Mouse (Mus musculus): ENCODE measurements around the gene Trir. TPM values are rescaled to one million over a fixed set of nuclear protein-coding genes. Genes with fewer than 3 reads are reported as not detected.

Trir gene
- total RNA-seq, 2 experiments from 2014 or later, result 124 to 132 TPM

- intact Hi-C loops (cut with DNase I), result loop anchor here (1.0 kb wide), 1 partner anchor 15 kb away; no protein-coding TSS in a partner anchor
- peak; percentile 94 to 97 for DNase-seq (ENCODE audit: low spot score in 2 of 2)
These were observed 36.3 kb upstream of the Trir start, which contains the start of gene Hook2 for GRCm38 (mm10) chr8:84990349-84990748. Hook2 (plus strand) TSS chr8:84990603.

- DNase-seq (ENCODE audit: low spot score in 2 of 2), result peak in 1 of 2 experiments; percentile 38
- intact Hi-C loops (cut with DNase I), result loop anchor here (1.0 kb wide), 1 partner anchor 16 kb away; no protein-coding TSS in a partner anchor
These were observed 35.8 kb upstream of the Trir start for GRCm38 (mm10) chr8:84990836-84991235.

DNA sequence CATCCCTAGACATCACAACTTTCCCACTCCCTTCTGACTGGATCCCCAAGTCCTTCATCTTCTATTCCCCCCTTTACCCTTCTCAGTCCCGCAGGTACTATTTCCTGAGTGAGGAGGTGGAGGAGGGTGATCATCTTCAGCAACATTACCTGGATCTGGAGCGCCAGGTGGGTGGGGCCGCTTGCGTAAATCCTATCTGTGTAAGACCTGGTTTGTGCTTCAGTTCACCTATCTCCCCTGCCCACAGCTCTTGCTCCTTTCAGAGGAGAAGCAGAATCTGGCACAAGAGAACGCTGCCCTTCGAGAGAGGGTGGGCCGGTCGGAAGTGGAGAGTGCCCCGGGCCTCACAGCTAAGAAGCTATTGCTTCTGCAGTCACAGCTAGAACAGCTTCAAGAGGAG is 32.2 kb upstream of the Trir start:
- intact Hi-C loops (cut with DNase I), result no loop called here
- no peak for DNase-seq (ENCODE audit: low spot score in 2 of 2)

- intact Hi-C loops (cut with DNase I), result no loop called here
- no peak for DNase-seq (ENCODE audit: low spot score in 2 of 2)
These were observed 30.9 kb upstream of the Trir start for GRCm38 (mm10) chr8:84995680-84996079.

- intact Hi-C loops (cut with DNase I), result no loop called here
- DNase-seq (ENCODE audit: low spot score in 2 of 2), result no peak
These were observed 29.6 kb upstream of the Trir start for GRCm38 (mm10) chr8:84996978-84997377.

DNA sequence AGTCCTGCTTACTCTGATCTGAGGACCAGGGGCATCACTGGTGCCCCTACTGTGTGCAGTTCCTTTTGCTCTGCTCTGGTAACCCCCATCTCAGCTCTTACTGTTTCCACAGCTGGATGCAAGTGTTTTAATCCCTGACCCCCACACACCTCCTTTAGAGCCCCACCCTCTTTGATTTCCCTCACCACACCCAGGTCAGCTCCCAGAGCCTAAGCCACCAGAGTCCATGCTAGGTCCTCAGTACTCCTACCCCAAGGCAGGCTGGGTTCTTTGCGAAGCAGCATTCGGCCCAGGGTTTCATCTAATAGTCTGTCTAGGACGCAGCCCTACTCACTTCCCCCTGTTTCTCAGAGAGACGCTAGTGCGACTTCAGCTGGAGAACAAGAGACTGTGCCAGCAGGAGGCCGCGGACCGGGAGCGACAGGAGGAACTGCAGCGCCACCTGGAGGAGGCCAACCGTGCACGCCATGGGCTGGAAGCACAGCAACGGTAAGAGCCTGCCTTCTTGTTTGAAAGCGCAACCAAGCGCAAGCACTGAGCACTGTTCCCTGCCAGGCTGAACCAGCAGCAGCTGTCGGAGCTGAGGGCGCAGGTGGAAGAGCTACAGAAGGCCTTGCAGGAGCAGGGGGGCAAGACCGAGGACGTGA is 28.9 kb upstream of the Trir start:
- DNase-seq (ENCODE audit: low spot score in 2 of 2), result peak; percentile 87 to 89
- intact Hi-C loops (cut with DNase I), result no loop called here

DNA sequence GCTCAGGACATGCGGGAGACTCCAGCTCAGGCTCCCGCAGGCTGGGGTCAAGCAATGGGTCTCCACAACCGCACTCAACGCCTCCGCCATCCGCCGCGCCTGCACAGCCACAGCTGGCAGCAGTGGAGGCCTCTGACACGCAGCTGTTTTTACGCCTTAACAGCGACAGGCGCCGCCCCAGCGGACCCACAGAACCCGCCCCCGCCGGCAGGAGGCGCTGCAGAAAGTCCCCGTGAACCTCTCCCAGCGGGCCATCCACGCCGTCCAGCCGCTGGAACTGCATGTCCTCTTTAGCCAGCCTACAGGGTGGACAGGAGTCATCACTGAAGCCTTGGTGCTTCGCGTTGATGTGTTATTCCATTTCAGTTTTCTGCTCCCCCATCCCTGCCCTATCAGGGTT is 18.9 kb upstream of the Trir start:
- no peak for DNase-seq (ENCODE audit: low spot score in 2 of 2)
- intact Hi-C loops (cut with DNase I), result loop anchor here (5.0 kb wide), 1 partner anchor 35 kb away; no protein-coding TSS in a partner anchor

DNA sequence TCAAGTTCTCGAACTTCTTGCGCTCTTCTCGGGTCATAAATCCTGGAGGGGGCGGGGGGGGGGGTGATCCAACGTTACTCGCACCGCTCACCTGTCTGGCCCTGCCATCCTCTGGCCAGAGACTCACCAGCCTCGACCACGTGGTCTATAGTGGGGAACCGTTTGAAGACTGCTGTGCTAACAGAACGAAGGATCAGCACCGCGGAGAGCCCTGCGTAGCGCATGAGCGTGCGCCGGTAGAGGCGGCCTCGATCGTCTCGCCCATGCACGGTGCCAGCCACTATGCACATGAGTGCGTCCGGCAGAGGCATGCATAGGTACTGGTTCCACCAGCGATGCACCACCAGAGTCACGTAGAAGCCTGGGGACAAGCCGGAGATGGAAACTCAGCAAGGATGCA is 15.4 kb upstream of the Trir start:
- DNase-seq (ENCODE audit: low spot score in 2 of 2), result no peak
- intact Hi-C loops (cut with DNase I), result no loop called here

GRCm38 (mm10) chr8:85013230-85013840 is 13.3 kb upstream of the Trir start:
- intact Hi-C loops (cut with DNase I), result no loop called here
- DNase-seq (ENCODE audit: low spot score in 2 of 2), result peak; percentile 62 to 72

- DNase-seq (ENCODE audit: low spot score in 2 of 2), result no peak
- intact Hi-C loops (cut with DNase I), result no loop called here
These were observed 12.2 kb upstream of the Trir start, which contains the start of gene Best2 for GRCm38 (mm10) chr8:85014431-85014830. Best2 (minus strand) TSS chr8:85014531.

DNA sequence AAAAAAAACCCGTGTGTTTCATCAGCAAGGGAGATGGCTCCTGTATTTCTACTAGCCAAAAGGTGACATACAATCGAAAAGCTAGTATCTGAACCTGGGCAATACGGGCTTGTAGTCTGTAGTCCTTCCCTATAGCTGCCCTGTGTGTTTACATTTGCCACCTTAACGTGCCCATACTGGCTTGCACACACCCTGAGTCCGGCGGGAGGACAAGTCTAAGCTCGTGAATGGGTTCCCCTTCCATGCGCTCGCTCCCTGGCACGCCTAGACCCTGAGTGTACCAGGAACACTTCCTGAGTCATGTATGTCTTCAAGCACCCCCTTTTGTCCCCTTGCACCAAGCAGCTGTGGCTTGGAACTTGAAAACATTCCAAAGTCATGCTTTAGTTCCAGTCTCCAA is 9.9 kb upstream of the Trir start:
- intact Hi-C loops (cut with DNase I), result no loop called here
- no peak for DNase-seq (ENCODE audit: low spot score in 2 of 2)

- no peak for DNase-seq (ENCODE audit: low spot score in 2 of 2)
- intact Hi-C loops (cut with DNase I), result no loop called here
These were observed 9.4 kb upstream of the Trir start for GRCm38 (mm10) chr8:85017209-85017608.

- intact Hi-C loops (cut with DNase I), result no loop called here
- no peak for DNase-seq (ENCODE audit: low spot score in 2 of 2)
These were observed 5.0 kb upstream of the Trir start for GRCm38 (mm10) chr8:85021514-85022055.

- DNase-seq (ENCODE audit: low spot score in 2 of 2), result no peak
- intact Hi-C loops (cut with DNase I), result no loop called here
These were observed 2.8 kb upstream of the Trir start for GRCm38 (mm10) chr8:85023846-85024245.

DNA sequence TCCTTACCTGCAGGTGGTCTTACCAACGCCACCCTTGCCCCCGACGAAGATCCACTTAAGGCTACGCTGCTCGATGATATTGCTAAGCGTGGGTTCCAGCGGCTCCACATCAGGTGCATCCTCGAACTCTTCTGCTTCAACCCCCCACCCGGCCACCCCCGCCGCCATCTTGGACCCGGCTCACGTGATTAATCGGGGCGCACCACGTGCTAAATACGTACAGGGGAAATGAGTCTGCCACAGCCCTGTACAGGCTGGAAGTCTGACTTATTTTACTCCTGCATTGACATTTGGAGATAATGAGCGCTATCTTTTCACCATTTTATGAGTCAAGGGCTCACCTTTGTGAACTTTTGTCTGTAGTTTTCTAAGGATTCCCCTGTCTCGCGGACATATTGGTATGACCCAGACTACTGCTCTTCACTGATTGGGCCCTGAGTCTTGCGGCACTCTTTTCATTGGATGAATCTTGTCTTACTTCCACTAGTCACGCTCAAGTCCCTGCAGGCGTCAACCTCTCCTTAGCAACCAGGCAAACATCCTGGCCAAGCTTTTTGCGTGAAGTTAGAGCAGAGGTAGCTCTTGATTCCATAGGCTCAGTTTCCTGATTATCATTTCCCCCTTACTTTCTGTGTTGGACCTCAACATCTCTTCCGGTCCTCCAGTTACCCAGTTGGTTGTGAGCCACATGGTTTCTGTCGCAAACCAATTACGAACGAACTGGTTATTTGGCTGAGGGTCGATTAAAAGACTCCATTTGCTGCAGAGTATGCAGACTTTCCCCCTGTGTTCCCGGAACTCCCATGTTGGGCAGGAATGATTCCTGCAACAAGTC is 1.3 kb upstream of the Trir start, which contains the start of gene Asna1:
Gene Asna1 (minus strand): TSS at position 184 of the 835 bp plus-strand sequence.
- DNase-seq (ENCODE audit: low spot score in 2 of 2), result peak; percentile 82 to 83
- intact Hi-C loops (cut with DNase I), result loop anchor here (5.0 kb wide), 1 partner anchor 48 kb away; the partner anchor contains the start of gene Junb

GRCm38 (mm10) chr8:85027516-85027855 is 863 bp downstream of the Trir start:
- DNase-seq (ENCODE audit: low spot score in 2 of 2), result no peak

DNA sequence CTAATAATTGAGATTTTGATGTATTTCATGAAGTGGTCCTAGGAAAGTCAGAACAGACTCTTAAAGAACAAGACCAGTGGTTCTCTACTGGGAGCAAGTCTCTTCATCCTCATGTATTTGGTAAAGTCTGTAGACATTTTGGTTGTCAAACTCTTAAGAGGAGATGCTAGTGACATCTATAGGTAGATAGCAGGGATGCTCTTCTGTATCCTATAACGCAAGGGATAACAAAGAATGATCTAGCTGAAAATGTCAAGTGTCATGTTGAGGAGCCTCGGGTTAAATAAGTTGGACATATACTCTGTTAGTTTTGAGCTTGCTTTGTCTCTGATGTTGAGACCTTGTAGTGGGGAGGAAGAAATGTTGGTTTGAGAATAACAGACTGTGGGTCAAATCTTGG is 1.3 kb downstream of the Trir start:
- intact Hi-C loops (cut with DNase I), result loop anchor here (5.0 kb wide), 1 partner anchor 51 kb away; the partner anchor contains the start of gene Junb
- no peak for DNase-seq (ENCODE audit: low spot score in 2 of 2)

More at GRCm38 (mm10) chr8:85027516-85027855, 863 bp downstream of the Trir start:
- intact Hi-C loops (cut with DNase I), result loop anchor here (5.0 kb wide), 1 partner anchor 50 kb away; the partner anchor contains the start of gene Junb

DNA sequence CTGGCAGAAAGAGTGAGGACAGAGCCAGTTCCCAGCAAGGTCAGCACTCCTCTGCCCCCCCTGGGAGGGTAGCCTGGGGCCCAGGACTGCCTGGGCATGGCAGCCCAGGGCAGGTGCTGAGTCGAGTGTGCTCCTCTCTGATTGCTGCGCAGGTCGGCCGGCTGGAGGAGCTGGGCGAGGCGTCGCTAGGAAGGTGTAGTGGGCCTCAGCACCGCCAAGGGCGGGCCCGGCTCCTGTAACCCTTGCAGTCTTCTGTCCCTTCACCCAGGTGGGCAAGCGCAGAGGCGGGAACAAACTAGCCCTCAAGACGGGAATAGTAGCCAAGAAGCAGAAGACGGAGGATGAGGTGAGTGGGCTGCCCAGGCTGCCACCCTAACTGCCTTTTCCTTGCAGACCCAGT is 2.6 kb downstream of the Trir start:
- intact Hi-C loops (cut with DNase I), result loop anchor here (5.0 kb wide), 1 partner anchor 52 kb away; the partner anchor contains the start of gene Junb
- no peak for DNase-seq (ENCODE audit: low spot score in 2 of 2)

- no peak for DNase-seq (ENCODE audit: low spot score in 2 of 2)
- intact Hi-C loops (cut with DNase I), result no loop called here
These were observed 6.1 kb downstream of the Trir start for GRCm38 (mm10) chr8:85032622-85033311.

Data from left cerebral cortex, postnatal 36 days (tissue).